Mouse (Mus musculus) layer of hippocampus, adult 6 months (tissue): ENCODE data around the gene Gm21789. TPM values are rescaled to one million over a fixed set of nuclear protein-coding genes. Genes with fewer than 3 reads are reported as not detected.

Source experiments
- long read RNA-seq, 2 experiments: library from polyadenylated mRNA; unstranded; transcript quantifications; one replicate each; pipeline ENCODE4 v2.0.0; 2019 to 2020
- polyA plus RNA-seq: library from polyadenylated mRNA; unstranded; fragments of <200 nt; fragmentation: Nextera tagmentation; gene quantifications from 2 replicates; pipeline ENCODE4 v1.2.3, GENCODE M21; 2021

The Gm21789 gene
- polyA plus RNA-seq, result not detected in 2 replicates
- long read RNA-seq, experiment 1, result 0 reads
- long read RNA-seq, experiment 2, result 0 reads

DNA sequence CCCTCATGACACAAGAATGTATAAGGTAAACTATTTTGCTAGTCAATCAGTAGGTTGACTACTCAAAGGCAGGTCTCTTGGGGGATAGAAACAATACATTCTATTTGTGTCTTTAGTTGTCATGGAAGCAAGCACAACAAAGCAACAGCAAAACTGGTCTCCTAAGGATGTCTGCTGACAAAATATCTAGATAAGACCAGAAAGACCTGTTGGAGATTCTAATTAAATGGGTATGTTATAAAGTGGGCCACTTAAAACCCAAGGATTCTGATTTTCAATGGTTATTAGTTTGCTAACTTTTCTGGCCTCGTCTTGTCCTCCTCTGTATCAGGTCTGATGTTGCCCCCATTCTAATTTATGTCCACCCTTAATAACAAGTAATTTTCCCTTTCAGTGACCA lies at the start of gene Gm21789:
Gm21789 (plus strand) TSS at position 301 of the 400 bp plus-strand sequence.

DNA sequence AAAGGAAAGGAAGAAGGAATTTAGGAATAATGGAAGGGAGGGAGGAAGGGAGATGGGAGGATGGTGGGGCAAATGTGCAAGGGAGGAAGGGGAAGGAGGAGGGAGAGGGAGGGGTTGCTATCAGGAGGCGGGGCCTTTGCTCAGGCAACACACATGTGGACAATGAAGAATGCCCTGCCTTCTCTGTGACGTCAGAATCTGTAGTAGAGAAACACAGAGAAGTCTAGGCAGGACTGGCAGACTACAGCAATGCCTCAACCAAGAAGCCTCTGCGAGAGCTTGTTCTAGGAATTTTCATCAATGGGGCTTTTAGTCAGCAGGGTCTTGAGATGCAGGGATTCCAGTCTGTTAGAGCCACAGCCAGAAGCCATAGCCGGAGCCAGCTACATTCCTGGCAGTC lies 47.2 kb upstream of the Gm21789 start, which contains the start of gene Btbd35f30:
Btbd35f30 (plus strand) TSS at position 301 of the 400 bp plus-strand sequence.

GRCm38 (mm10) chrX:32973597-32973996 lies 32.0 kb downstream of the Gm21789 start, which contains the start of gene Btbd35f5:
Gene Btbd35f5, plus strand, starts transcription at chrX:32973897.

Other genes starting within 250 kb of the Gm21789 start
- gene Btbd35f21, start 215.7 kb upstream of the Gm21789 start, polyA plus RNA-seq, result not detected in 2 replicates
- not detected in 2 replicates for gene Btbd35f30, start 47.1 kb upstream of the Gm21789 start, polyA plus RNA-seq
- gene Btbd35f5, start 32.1 kb downstream of the Gm21789 start, polyA plus RNA-seq, result not detected in 2 replicates